In the genomic region with DNA sequence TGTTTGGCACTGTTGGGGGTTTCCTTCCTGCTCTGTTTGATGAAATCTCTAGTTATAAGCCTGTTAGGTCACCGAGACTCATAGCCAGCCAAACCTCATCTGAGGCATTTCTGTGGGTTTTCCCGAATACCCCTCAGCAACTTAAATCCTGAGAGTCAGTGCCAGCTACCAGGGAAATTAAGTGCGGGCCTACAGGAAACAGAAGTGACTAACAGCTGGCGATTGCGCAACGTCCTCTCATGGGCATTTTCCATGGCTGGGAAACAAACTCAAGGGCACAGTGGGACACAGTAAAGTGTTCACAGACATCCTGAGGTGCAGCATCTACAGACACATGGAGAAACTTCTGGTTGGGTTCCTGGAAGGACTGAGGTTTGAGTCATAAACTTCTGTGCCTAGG, we compare ENCODE assay signal across 11 mouse cellular contexts. TPM values are rescaled to one million over a fixed set of nuclear protein-coding genes. Genes with fewer than 3 reads are reported as not detected.
A peak's percentile ranks its signal among the peaks of the same experiment; 100 is the strongest.
DNase-seq lines count a peak whose midpoint lies in the region; ATAC-seq and TF ChIP-seq lines count a peak whose summit lies in the region.
"Had no signal": no experiment of that assay in that cellular context is flagged by ENCODE, and none has a peak within 500 bp of the region (broad histone marks: within the 10 kb centered on the region; RNA-seq: fewer than 3 reads in every experiment).

No protein-coding gene starts in this region.

- no peak for TF ChIP-seq CTCF in Patski (IDR thresholded peaks at IDR 0.05)

- CTCF ChIA-PET in Patski (lab: Charles Lee), result interaction anchor here (1.3 kb wide), 1 partner anchor 23 kb away, joined by 3 read pairs; no protein-coding TSS in a partner anchor

- 46% methylated on average over 6 of the region's 6 CpGs for WGBS in limb, embryonic 15.5 days
- WGBS in forebrain, embryonic 15.5 days, result 88% methylated on average over 6 of the region's 6 CpGs

- peak overlapping the region; percentile 11; the same call in 1 of the 2 replicates for H3K27ac ChIP-seq in limb, embryonic 15.5 days
- no peak overlapping the region for H3K27ac ChIP-seq in forebrain, embryonic 15.5 days (replicated peaks)
- H3K27ac ChIP-seq: limb, embryonic 12.5 days had no signal

- no peaks in the 10 kb centered on the region for H3K9me3 ChIP-seq in limb, embryonic 15.5 days
- no peaks in the 10 kb centered on the region for H3K9me3 ChIP-seq in forebrain, embryonic 15.5 days
- H3K9me3 ChIP-seq: limb, embryonic 12.5 days had no signal

- peaks cover 5% of the 10 kb centered on the region; the same call in 1 of the 2 replicates for H3K4me1 ChIP-seq in limb, embryonic 15.5 days
- H3K4me1 ChIP-seq in forebrain, embryonic 15.5 days, result no peaks in the 10 kb centered on the region
- H3K4me1 ChIP-seq: limb, embryonic 12.5 days had no signal

- peak; percentile 97 for DNase-seq in 3T3-L1 (ENCODE audit: low read depth, low spot score)
- DNase-seq in Patski (ENCODE audit: low read depth, low spot score), result peak; percentile 95
- DNase-seq in gastrocnemius, postnatal 14 days, result peak; percentile 58
- no peak for DNase-seq in layer of hippocampus, adult 9-10 months (ENCODE audit: low spot score)
- DNase-seq: cerebellum, adult 18-20 months; thymus, postnatal 14 days had no signal

- H3K4me3 ChIP-seq in limb, embryonic 15.5 days, result no peak overlapping the region
- no peak overlapping the region for H3K4me3 ChIP-seq in forebrain, embryonic 15.5 days
- H3K4me3 ChIP-seq: limb, embryonic 12.5 days had no signal

- in situ Hi-C loops in Patski (cut with MboI; ENCODE audit: low pct_unique_long_range_greater_than_20kb), result loop anchor here (5.0 kb wide), 2 partner anchors 35 to 715 kb away; no protein-coding TSS in a partner anchor

- intact Hi-C loops in gastrocnemius, postnatal 14 days (cut with DNase I; ENCODE audit: low total_unique reads), result no loop called here

- peak; percentile 74 for ATAC-seq in Patski
- no peak for ATAC-seq in limb, embryonic 15.5 days (ENCODE audit: insufficient number of reproducible peaks, low FRiP score, low TSS enrichment, low read depth)
- no peak for ATAC-seq in forebrain, embryonic 15.5 days (replicated peaks)
- ATAC-seq in monocyte, adult 5-6 weeks (replicated peaks; ENCODE audit: insufficient number of reproducible peaks, low FRiP score, low TSS enrichment, poor library complexity, severe bottlenecking), result no peak
- ATAC-seq: inflammation-experienced regulatory T-cells, adult 6 months had no signal

- no peak overlapping the region for H3K4me2 ChIP-seq in limb, embryonic 15.5 days
- no peak overlapping the region for H3K4me2 ChIP-seq in forebrain, embryonic 15.5 days (replicated peaks)
- H3K4me2 ChIP-seq: limb, embryonic 12.5 days had no signal

- H3K9ac ChIP-seq in limb, embryonic 15.5 days, result no peak overlapping the region
- H3K9ac ChIP-seq in forebrain, embryonic 15.5 days (replicated peaks), result no peak overlapping the region
- H3K9ac ChIP-seq: limb, embryonic 12.5 days had no signal

- no peaks in the 10 kb centered on the region for H3K36me3 ChIP-seq in limb, embryonic 15.5 days
- no peaks in the 10 kb centered on the region for H3K36me3 ChIP-seq in forebrain, embryonic 15.5 days
- H3K36me3 ChIP-seq: limb, embryonic 12.5 days had no signal

- H3K27me3 ChIP-seq in Patski, result no peaks in the 10 kb centered on the region
- no peaks in the 10 kb centered on the region for H3K27me3 ChIP-seq in limb, embryonic 15.5 days
- no peaks in the 10 kb centered on the region for H3K27me3 ChIP-seq in forebrain, embryonic 15.5 days
- H3K27me3 ChIP-seq: limb, embryonic 12.5 days had no signal

- POLR2A ChIA-PET in Patski (lab: Charles Lee), result interaction anchor here (0.8 kb wide), 1 partner anchor 39 kb away, joined by 3 read pairs; no protein-coding TSS in a partner anchor

RNA-seq across cellular contexts. Expression of a gene that starts 16.3 kb away (rescaled TPM):
- 164 TPM for polyA plus RNA-seq in Patski (2021)
- 10 to 100 TPM; 17.0 to 34.2 TPM for total RNA-seq in gastrocnemius, postnatal 14 days (2021)
- 29.4 and 31.4 TPM in 2 replicates for polyA plus RNA-seq in limb, embryonic 15.5 days (2015; fragmentation: Nextera tagmentation; extraction: Ambion mirVana)
- 16.2 and 17.3 TPM in 2 replicates for polyA plus RNA-seq in forebrain, embryonic 15.5 days (2015; fragmentation: Nextera tagmentation; extraction: Ambion mirVana)
- 18.2 to 25.1 TPM (median 23.4 TPM) in 3 replicates for total RNA-seq in monocyte, adult 5-6 weeks (2017)
